Mouse (Mus musculus): ENCODE measurements at regions not wholly inside any gene's neighbourhood (a gene's known extent, or its start where the extent isn't known, plus 50 kb on each side); places are given as distances from the start of the nearest gene placed in this dataset.

GRCm38 (mm10) chr15:37166744-37167143 lies 159.2 kb upstream of the Zfp706 start:
- no peaks in the 10 kb centered on the region; the same call in 1 of the 2 replicates for H3K27me3 ChIP-seq
- WGBS, result 73% methylated on average over 3 of the region's 3 CpGs

GRCm38 (mm10) chr15:37165887-37166507 lies 158.4 kb upstream of the Zfp706 start:
- ATAC-seq (ENCODE audit: insufficient number of reproducible peaks, insufficient read depth, low FRiP score, low TSS enrichment, low read depth), result no peak
- peak overlapping the region; percentile 37 for H3K4me2 ChIP-seq

More at GRCm38 (mm10) chr15:37166744-37167143, 159.2 kb upstream of the Zfp706 start:
- Histone ChIP-seq H3K36me3 (no peaks in the 10 kb centered on the region), H3K4me2 (no peak overlapping the region), H3K9ac (no peak overlapping the region), H3K4me1 (peaks cover 6% of the 10 kb centered on the region; the same call in 1 of the 2 replicates), H3K27ac (no peak overlapping the region), H3K9me3 (no peaks in the 10 kb centered on the region; the same call in 1 of the 2 replicates), H3K4me3 (no peak overlapping the region)
- no peak for ATAC-seq (ENCODE audit: insufficient number of reproducible peaks, insufficient read depth, low FRiP score, low TSS enrichment, low read depth)

GRCm38 (mm10) chr15:37165216-37165615 lies 157.6 kb upstream of the Zfp706 start:
- Histone ChIP-seq H3K9me3 (no peaks in the 10 kb centered on the region), H3K9ac (no peak overlapping the region), H3K4me3 (no peak overlapping the region), H3K4me2 (no peak overlapping the region), H3K27me3 (no peaks in the 10 kb centered on the region; the same call in 1 of the 2 replicates), H3K4me1 (peaks cover 6% of the 10 kb centered on the region; the same call in 1 of the 2 replicates), H3K36me3 (no peaks in the 10 kb centered on the region), H3K27ac (no peak overlapping the region)
- ATAC-seq (ENCODE audit: insufficient number of reproducible peaks, insufficient read depth, low FRiP score, low TSS enrichment, low read depth), result no peak
- WGBS, result 61% methylated on average over 2 of the region's 2 CpGs

More at GRCm38 (mm10) chr15:37165887-37166507, 158.4 kb upstream of the Zfp706 start:
- Histone ChIP-seq H3K4me1 (peaks cover 6% of the 10 kb centered on the region; the same call in 1 of the 2 replicates), H3K36me3 (no peaks in the 10 kb centered on the region), H3K27ac (no peak overlapping the region), H3K9ac (no peak overlapping the region), H3K4me3 (no peak overlapping the region), H3K9me3 (no peaks in the 10 kb centered on the region), H3K27me3 (no peaks in the 10 kb centered on the region; the same call in 1 of the 2 replicates)
- WGBS, result 23% methylated on average over 12 of the region's 12 CpGs

- Histone ChIP-seq H3K27ac (no peak overlapping the region), H3K9ac (no peak overlapping the region), H3K9me3 (no peaks in the 10 kb centered on the region), H3K27me3 (no peaks in the 10 kb centered on the region; the same call in 1 of the 2 replicates), H3K4me1 (peaks cover 10% of the 10 kb centered on the region; the same call in 1 of the 2 replicates), H3K36me3 (no peaks in the 10 kb centered on the region), H3K4me3 (no peak overlapping the region), H3K4me2 (no peak overlapping the region)
- WGBS, result 32% methylated on average over 15 of the region's 15 CpGs
- no peak for ATAC-seq (ENCODE audit: insufficient number of reproducible peaks, insufficient read depth, low FRiP score, low TSS enrichment, low read depth)
Observed at GRCm38 (mm10) chr15:37164191-37165135, 156.9 kb upstream of the Zfp706 start.

- Histone ChIP-seq H3K36me3 (no peaks in the 10 kb centered on the region), H3K9me3 (no peaks in the 10 kb centered on the region), H3K9ac (no peak overlapping the region), H3K4me1 (peaks cover 14% of the 10 kb centered on the region; the same call in 1 of the 2 replicates), H3K4me2 (no peak overlapping the region), H3K27ac (0 out of 2 replicates have a peak overlapping the region, but pooled peaks have one; percentile 45), H3K4me3 (no peak overlapping the region), H3K27me3 (no peaks in the 10 kb centered on the region)
- no peak for ATAC-seq (ENCODE audit: insufficient number of reproducible peaks, insufficient read depth, low FRiP score, low TSS enrichment, low read depth)
- WGBS, result 64% methylated on average over 4 of the region's 4 CpGs
Observed at GRCm38 (mm10) chr15:37159956-37160355, 152.4 kb upstream of the Zfp706 start.

- WGBS, result 7% methylated on average over 4 of the region's 4 CpGs
- H3K27ac ChIP-seq, result peak overlapping the region; percentile 33; the same call in 1 of the 2 replicates
- ATAC-seq (ENCODE audit: insufficient number of reproducible peaks, insufficient read depth, low FRiP score, low TSS enrichment, low read depth), result peak; percentile 84
- H3K4me1 ChIP-seq, result peaks cover 14% of the 10 kb centered on the region; the same call in 1 of the 2 replicates
- no peaks in the 10 kb centered on the region for H3K36me3 ChIP-seq
- H3K9me3 ChIP-seq, result no peaks in the 10 kb centered on the region
- H3K9ac ChIP-seq, result no peak overlapping the region
- H3K4me3 ChIP-seq, result no peak overlapping the region
- peak overlapping the region; percentile 3; the same call in 1 of the 2 replicates for H3K4me2 ChIP-seq
- no peaks in the 10 kb centered on the region for H3K27me3 ChIP-seq
Observed at GRCm38 (mm10) chr15:37159349-37159748, 151.8 kb upstream of the Zfp706 start.

- H3K27ac ChIP-seq, result no peak overlapping the region
- peaks cover 14% of the 10 kb centered on the region; the same call in 1 of the 2 replicates for H3K4me1 ChIP-seq
- no peak overlapping the region for H3K9ac ChIP-seq
- no peak overlapping the region for H3K4me2 ChIP-seq
- no peaks in the 10 kb centered on the region for H3K9me3 ChIP-seq
- ATAC-seq (ENCODE audit: insufficient number of reproducible peaks, insufficient read depth, low FRiP score, low TSS enrichment, low read depth), result no peak
- no peaks in the 10 kb centered on the region for H3K36me3 ChIP-seq
- no peaks in the 10 kb centered on the region for H3K27me3 ChIP-seq
- WGBS, result 64% methylated on average over 4 of the region's 4 CpGs
- no peak overlapping the region for H3K4me3 ChIP-seq
Observed at GRCm38 (mm10) chr15:37157386-37157785, 149.8 kb upstream of the Zfp706 start.

- H3K4me1 ChIP-seq, result peaks cover 14% of the 10 kb centered on the region; the same call in 1 of the 2 replicates
- H3K4me3 ChIP-seq, result no peak overlapping the region
- H3K4me2 ChIP-seq, result no peak overlapping the region
- WGBS, result 64% methylated on average over 4 of the region's 4 CpGs
- H3K27ac ChIP-seq, result no peak overlapping the region
- H3K36me3 ChIP-seq, result no peaks in the 10 kb centered on the region
- H3K9ac ChIP-seq, result no peak overlapping the region
- H3K9me3 ChIP-seq, result no peaks in the 10 kb centered on the region
- no peaks in the 10 kb centered on the region for H3K27me3 ChIP-seq
- ATAC-seq (ENCODE audit: insufficient number of reproducible peaks, insufficient read depth, low FRiP score, low TSS enrichment, low read depth), result no peak
Observed at GRCm38 (mm10) chr15:37154934-37155333, 147.4 kb upstream of the Zfp706 start.

- no peak overlapping the region for H3K27ac ChIP-seq
- no peak overlapping the region for H3K4me2 ChIP-seq
- no peak overlapping the region for H3K4me3 ChIP-seq
- no peak overlapping the region for H3K9ac ChIP-seq
- no peaks in the 10 kb centered on the region for H3K36me3 ChIP-seq
- no peaks in the 10 kb centered on the region for H3K27me3 ChIP-seq
- H3K9me3 ChIP-seq, result no peaks in the 10 kb centered on the region
- H3K4me1 ChIP-seq, result peaks cover 4% of the 10 kb centered on the region; the same call in 1 of the 2 replicates
- WGBS, result 77% methylated on average over 6 of the region's 6 CpGs
- no peak for ATAC-seq (ENCODE audit: insufficient number of reproducible peaks, insufficient read depth, low FRiP score, low TSS enrichment, low read depth)
Observed at GRCm38 (mm10) chr15:37153177-37153576, 145.6 kb upstream of the Zfp706 start.

- WGBS, result 1% methylated on average over 35 of the region's 35 CpGs
- Histone ChIP-seq H3K27ac (peak overlapping the region; percentile 89), H3K36me3 (no peaks in the 10 kb centered on the region), H3K9ac (peak overlapping the region; percentile 79), H3K4me2 (peak overlapping the region; percentile 81), H3K4me3 (peak overlapping the region; percentile 52), H3K27me3 (no peaks in the 10 kb centered on the region), H3K9me3 (no peaks in the 10 kb centered on the region; the same call in 1 of the 2 replicates), H3K4me1 (peaks cover 18% of the 10 kb centered on the region)
- ATAC-seq (ENCODE audit: insufficient number of reproducible peaks, insufficient read depth, low FRiP score, low TSS enrichment, low read depth), result peak; percentile 80
Observed at GRCm38 (mm10) chr15:37135590-37136164, 128.1 kb upstream of the Zfp706 start.
